Mouse (Mus musculus) intestine, embryonic 16.5 days (tissue): Measurements from ENCODE around the gene Psmb3. TPM values are rescaled to one million over a fixed set of nuclear protein-coding genes. Genes with fewer than 3 reads are reported as not detected.
"Not testable (repeated sequence)": the region's sequence is repeated elsewhere in the genome, so short reads cannot be mapped to it uniquely, and the experiment has no call there.

Experiments used
- ATAC-seq: fragments of 200-750 bp; cut with Nextera tagmentation; 2 replicates; pipeline ENCODE4 v1.8.0; 2017; ENCODE audit warnings: moderate TSS enrichment, moderate library complexity
- H3K27ac ChIP-seq: fragments of 300-500 bp; sonication (generic); 2 replicates; pipeline ENCODE4 v1.5.1; 2014; ENCODE audit warnings: mild to moderate bottlenecking, low read length
- H3K27me3 ChIP-seq: fragments of 300-500 bp; sonication (generic); replicated peaks from 2 replicates; pipeline ENCODE4 v1.6.1; 2014; ENCODE audit warnings: low read length, control low read depth, mixed read lengths; ENCODE audit not compliant: control insufficient read depth, insufficient read depth
- H3K36me3 ChIP-seq: fragments of 300-500 bp; sonication (generic); 2 replicates; pipeline ENCODE4 v1.6.1; 2014; ENCODE audit warnings: low read length, control low read depth; ENCODE audit not compliant: control insufficient read depth, insufficient read depth
- H3K4me1 ChIP-seq: fragments of 300-500 bp; sonication (generic); 2 replicates; pipeline ENCODE4 v1.6.1; 2014; ENCODE audit warnings: low read length, control low read depth, mixed read lengths; ENCODE audit not compliant: control insufficient read depth, insufficient read depth
- H3K4me2 ChIP-seq: fragments of 300-500 bp; sonication (generic); 2 replicates; pipeline ENCODE4 v1.6.1; 2014; ENCODE audit warnings: low read depth, low read length, control low read depth
- H3K4me3 ChIP-seq: fragments of 300-500 bp; sonication (generic); 2 replicates; pipeline ENCODE4 v1.5.1; 2014; ENCODE audit warnings: mild to moderate bottlenecking, low read length
- H3K9ac ChIP-seq: fragments of 300-500 bp; sonication (generic); 2 replicates; pipeline ENCODE4 v1.6.1; 2014; ENCODE audit warnings: low read depth, low read length
- H3K9me3 ChIP-seq: fragments of 300-500 bp; sonication (generic); 2 replicates; pipeline ENCODE4 v1.6.1; 2016; ENCODE audit warnings: low read length, control low read depth; ENCODE audit not compliant: control insufficient read depth
- WGBS: fragments of 180-500 bp; shearing (Covaris S2); extraction: QIAGEN DNeasy Blood & Tissue Kit; methylation state at CpG from one replicate; pipeline ENCODE4 v1.1.7; 2014; 5-methylcytosine and 5-hydroxymethylcytosine counted together
- polyA plus RNA-seq: library from polyadenylated mRNA; unstranded; fragments of >200 nt; fragmentation: Nextera tagmentation; extraction: Ambion mirVana; gene quantifications from 2 replicates; pipeline ENCODE4 v1.2.1, GENCODE M21; 2015

Gene Psmb3
- polyA plus RNA-seq, 1 experiment from 2014 or later = 429 TPM

GRCm38 (mm10) chr11:97698741-97699611 is 4.2 kb upstream of the Psmb3 start:
- Histone ChIP-seq H3K27ac (peak overlapping the region; percentile 100), H3K9me3 (no peaks in the 10 kb centered on the region), H3K27me3 (no peaks in the 10 kb centered on the region), H3K9ac (peak overlapping the region; percentile 89), H3K36me3 (no peaks in the 10 kb centered on the region), H3K4me1 (peaks cover 56% of the 10 kb centered on the region), H3K4me2 (peak overlapping the region; percentile 84), H3K4me3 (peak overlapping the region; percentile 84)
- WGBS = under 1% methylated on average over 60 of the region's 63 CpGs
- peak; percentile 4 for ATAC-seq

GRCm38 (mm10) chr11:97699626-97700002 is 3.6 kb upstream of the Psmb3 start:
- Histone ChIP-seq H3K27ac (peak overlapping the region; percentile 100), H3K27me3 (no peaks in the 10 kb centered on the region), H3K4me3 (peak overlapping the region; percentile 84), H3K9ac (peak overlapping the region; percentile 89), H3K36me3 (no peaks in the 10 kb centered on the region), H3K4me2 (peak overlapping the region; percentile 93), H3K4me1 (peaks cover 56% of the 10 kb centered on the region), H3K9me3 (no peaks in the 10 kb centered on the region)
- 0% methylated on average over 6 of the region's 9 CpGs for WGBS
- peak; percentile 19; the same call in 1 of the 2 replicates for ATAC-seq

- Histone ChIP-seq H3K9ac (peak within 1 kb of the TSS; percentile 89), H3K36me3 (no peaks in the 10 kb centered on the region), H3K4me2 (peak within 1 kb of the TSS; percentile 93), H3K4me3 (peak within 1 kb of the TSS; percentile 84), H3K27ac (peak within 1 kb of the TSS; percentile 100), H3K4me1 (peaks cover 52% of the 10 kb centered on the region), H3K9me3 (no peaks in the 10 kb centered on the region), H3K27me3 (no peaks in the 10 kb centered on the region)
- under 1% methylated on average over 85 of the region's 85 CpGs for WGBS
- peak; percentile 27 for ATAC-seq
Measured at GRCm38 (mm10) chr11:97700003-97700745, 3.0 kb upstream of the Psmb3 start, which contains the start of gene Pcgf2. Gene Pcgf2 (minus strand): TSS chr11:97700497.

- 15% methylated on average over 30 of the region's 30 CpGs for WGBS
- Histone ChIP-seq H3K36me3 (no peaks in the 10 kb centered on the region), H3K9ac (peak overlapping the region; percentile 89), H3K27ac (peak overlapping the region; percentile 100), H3K4me2 (peak overlapping the region; percentile 93), H3K4me1 (peaks cover 45% of the 10 kb centered on the region), H3K4me3 (peak overlapping the region; percentile 84), H3K27me3 (no peaks in the 10 kb centered on the region), H3K9me3 (no peaks in the 10 kb centered on the region)
- ATAC-seq = no peak
Measured at GRCm38 (mm10) chr11:97700746-97701580, 2.2 kb upstream of the Psmb3 start.

GRCm38 (mm10) chr11:97701581-97702392 is 1.4 kb upstream of the Psmb3 start:
- Histone ChIP-seq H3K27ac (no peak overlapping the region; the same call in 1 of the 2 replicates), H3K9ac (peak overlapping the region; percentile 76; the same call in 1 of the 2 replicates), H3K4me3 (peak overlapping the region; percentile 73), H3K36me3 (peaks cover 3% of the 10 kb centered on the region; the same call in 1 of the 2 replicates), H3K4me1 (peaks cover 36% of the 10 kb centered on the region), H3K27me3 (no peaks in the 10 kb centered on the region), H3K4me2 (peak overlapping the region; percentile 93), H3K9me3 (no peaks in the 10 kb centered on the region)
- no peak for ATAC-seq
- 53% methylated on average over 15 of the region's 15 CpGs for WGBS

GRCm38 (mm10) chr11:97702393-97702745 is 830 bp upstream of the Psmb3 start:
- no peaks in the 10 kb centered on the region for H3K27me3 ChIP-seq
- WGBS = under 1% methylated on average over 24 of the region's 24 CpGs
- H3K4me2 ChIP-seq = peak overlapping the region; percentile 84
- H3K4me3 ChIP-seq = peak overlapping the region; percentile 73
- ATAC-seq = peak; percentile 3; the same call in 1 of the 2 replicates
- peaks cover 30% of the 10 kb centered on the region for H3K4me1 ChIP-seq
- peaks cover 9% of the 10 kb centered on the region; the same call in 1 of the 2 replicates for H3K36me3 ChIP-seq
- no peaks in the 10 kb centered on the region for H3K9me3 ChIP-seq
- peak overlapping the region; percentile 85 for H3K27ac ChIP-seq
- peak overlapping the region; percentile 76 for H3K9ac ChIP-seq

- 86% methylated on average over 2 of the region's 2 CpGs for WGBS
- H3K36me3 ChIP-seq = peaks cover 25% of the 10 kb centered on the region
- not testable (repeated sequence) for H3K4me3 ChIP-seq, H3K9ac ChIP-seq, H3K27ac ChIP-seq, ATAC-seq, H3K27me3 ChIP-seq, H3K4me2 ChIP-seq, H3K9me3 ChIP-seq, H3K4me1 ChIP-seq
Measured at GRCm38 (mm10) chr11:97710067-97710466, 6.9 kb downstream of the Psmb3 start.

- H3K27me3 ChIP-seq = no peaks in the 10 kb centered on the region
- WGBS = 77% methylated on average over 13 of the region's 13 CpGs
- H3K4me1 ChIP-seq = no peaks in the 10 kb centered on the region
- ATAC-seq = no peak; the same call in 1 of the 2 replicates
- H3K4me2 ChIP-seq = no peak overlapping the region
- no peak overlapping the region for H3K27ac ChIP-seq
- no peak overlapping the region for H3K4me3 ChIP-seq
- peaks cover 25% of the 10 kb centered on the region for H3K36me3 ChIP-seq
- H3K9ac ChIP-seq = no peak overlapping the region
- no peaks in the 10 kb centered on the region for H3K9me3 ChIP-seq
Measured at GRCm38 (mm10) chr11:97711200-97711900, 8.2 kb downstream of the Psmb3 start.
